Mouse (Mus musculus) hindbrain, embryonic 14.5 days (tissue): ENCODE measurements at regions not wholly inside any gene's neighbourhood (a gene's known extent, or its start where the extent isn't known, plus 50 kb on each side); places are given as distances from the start of the nearest gene placed in this dataset.
"Not testable (repeated sequence)": the region's sequence is repeated elsewhere in the genome, so short reads cannot be mapped to it uniquely, and the experiment has no call there.

Source experiments
- ATAC-seq: fragments of 200-750 bp; cut with Nextera tagmentation; 2 replicates; pipeline ENCODE4 v1.8.0; 2017; ENCODE audit warnings: moderate number of reproducible peaks, mild to moderate bottlenecking, moderate TSS enrichment, moderate library complexity; ENCODE audit not compliant: low FRiP score
- DNase-seq: peaks from one replicate; pipeline ENCODE4 v3.0.0-alpha.2; 2015; ENCODE audit warnings: low spot score
- H3K27ac ChIP-seq: fragments of 300-500 bp; sonication (generic); 2 replicates; pipeline ENCODE4 v1.5.1; 2014; ENCODE audit warnings: mild to moderate bottlenecking, moderate library complexity
- H3K27me3 ChIP-seq: fragments of 300-500 bp; sonication (generic); 2 replicates; pipeline ENCODE4 v1.6.1; 2014; ENCODE audit warnings: mild to moderate bottlenecking, low read length, mixed read lengths; ENCODE audit not compliant: control insufficient read depth, insufficient read depth
- H3K36me3 ChIP-seq: fragments of 300-500 bp; sonication (generic); replicated peaks from 2 replicates; pipeline ENCODE4 v1.6.1; 2014; ENCODE audit not compliant: control insufficient read depth, insufficient read depth
- H3K4me1 ChIP-seq: fragments of 300-500 bp; sonication (generic); replicated peaks from 2 replicates; pipeline ENCODE4 v1.6.1; 2014; ENCODE audit warnings: antibody characterized with exemption, low read length, mixed read lengths; ENCODE audit not compliant: control insufficient read depth, insufficient read depth
- H3K4me2 ChIP-seq: fragments of 300-500 bp; sonication (generic); replicated peaks from 2 replicates; pipeline ENCODE4 v1.6.1; 2014; ENCODE audit warnings: mild to moderate bottlenecking, moderate library complexity
- H3K4me3 ChIP-seq: fragments of 300-500 bp; sonication (generic); replicated peaks from 2 replicates; pipeline ENCODE4 v1.5.1; 2014; ENCODE audit warnings: mild to moderate bottlenecking, low read length
- H3K9ac ChIP-seq: fragments of 300-500 bp; sonication (generic); 2 replicates; pipeline ENCODE4 v1.6.1; 2014
- H3K9me3 ChIP-seq: fragments of 300-500 bp; sonication (generic); 2 replicates; pipeline ENCODE4 v1.6.1; 2016; ENCODE audit warnings: low read length; ENCODE audit not compliant: control insufficient read depth
- WGBS: fragments of 180-500 bp; shearing (Covaris S2); extraction: QIAGEN DNeasy Blood & Tissue Kit; methylation state at CpG from one replicate; pipeline ENCODE4 v1.1.7; 2014; 5-methylcytosine and 5-hydroxymethylcytosine counted together

GRCm38 (mm10) chr2:166516261-166516660 lies 197.4 kb downstream of the Prex1 start:
- H3K27me3 ChIP-seq: peaks cover 6% of the 10 kb centered on the region
- no peaks in the 10 kb centered on the region for H3K9me3 ChIP-seq
- no peak for ATAC-seq
- no peak overlapping the region for H3K4me2 ChIP-seq
- no peak overlapping the region for H3K9ac ChIP-seq
- H3K4me3 ChIP-seq: no peak overlapping the region
- H3K27ac ChIP-seq: no peak overlapping the region
- H3K4me1 ChIP-seq: peaks cover 20% of the 10 kb centered on the region
- WGBS: 70% methylated on average over 1 of the region's 1 CpGs
- H3K36me3 ChIP-seq: no peaks in the 10 kb centered on the region
- DNase-seq: no peak

- no peak overlapping the region for H3K9ac ChIP-seq
- peaks cover 20% of the 10 kb centered on the region for H3K4me1 ChIP-seq
- DNase-seq (no peak), ATAC-seq (no peak)
- no peak overlapping the region for H3K4me2 ChIP-seq
- H3K9me3 ChIP-seq: no peaks in the 10 kb centered on the region
- peak overlapping the region; percentile 18; the same call in 1 of the 2 replicates for H3K27ac ChIP-seq
- peaks cover 6% of the 10 kb centered on the region; the same call in 1 of the 2 replicates for H3K27me3 ChIP-seq
- 59% methylated on average over 8 of the region's 8 CpGs for WGBS
- H3K36me3 ChIP-seq: no peaks in the 10 kb centered on the region
- H3K4me3 ChIP-seq: no peak overlapping the region
Measured at GRCm38 (mm10) chr2:166514664-166515063, 199.0 kb downstream of the Prex1 start.

GRCm38 (mm10) chr2:166512488-166512887 lies 201.1 kb downstream of the Prex1 start:
- ATAC-seq: no peak
- peaks cover 16% of the 10 kb centered on the region for H3K4me1 ChIP-seq
- H3K9me3 ChIP-seq: 0 out of 2 replicates have a peak, but pooled peaks cover 4% of the 10 kb centered on the region
- H3K27ac ChIP-seq: no peak overlapping the region
- H3K4me2 ChIP-seq: no peak overlapping the region
- H3K4me3 ChIP-seq: no peak overlapping the region
- H3K9ac ChIP-seq: no peak overlapping the region
- peaks cover 6% of the 10 kb centered on the region; the same call in 1 of the 2 replicates for H3K27me3 ChIP-seq
- no peaks in the 10 kb centered on the region for H3K36me3 ChIP-seq
- WGBS: 82% methylated on average over 8 of the region's 8 CpGs
- no peak for DNase-seq

GRCm38 (mm10) chr2:166511477-166511876 lies 202.2 kb downstream of the Prex1 start:
- not testable (repeated sequence) for H3K27ac ChIP-seq, H3K36me3 ChIP-seq, H3K4me2 ChIP-seq, ATAC-seq, H3K9ac ChIP-seq, H3K4me1 ChIP-seq, DNase-seq, H3K9me3 ChIP-seq, H3K27me3 ChIP-seq, H3K4me3 ChIP-seq
- 76% methylated on average over 3 of the region's 3 CpGs for WGBS

- ATAC-seq: no peak
- peaks cover 6% of the 10 kb centered on the region; the same call in 1 of the 2 replicates for H3K27me3 ChIP-seq
- 0 out of 2 replicates have a peak, but pooled peaks cover 4% of the 10 kb centered on the region for H3K9me3 ChIP-seq
Measured at GRCm38 (mm10) chr2:166510776-166511175, 202.9 kb downstream of the Prex1 start.

GRCm38 (mm10) chr2:166509591-166509990 lies 204.0 kb downstream of the Prex1 start:
- Histone ChIP-seq H3K36me3 (no peaks in the 10 kb centered on the region), H3K4me1 (peaks cover 4% of the 10 kb centered on the region; the same call in 1 of the 2 replicates), H3K27me3 (peaks cover 6% of the 10 kb centered on the region; the same call in 1 of the 2 replicates), H3K4me2 (no peak overlapping the region), H3K27ac (0 out of 2 replicates have a peak overlapping the region, but pooled peaks have one; percentile 11), H3K9ac (no peak overlapping the region), H3K4me3 (no peak overlapping the region), H3K9me3 (0 out of 2 replicates have a peak, but pooled peaks cover 4% of the 10 kb centered on the region)
- ATAC-seq: no peak
- no peak for DNase-seq
- WGBS: 80% methylated on average over 10 of the region's 10 CpGs

More at GRCm38 (mm10) chr2:166510776-166511175, 202.9 kb downstream of the Prex1 start:
- no peak overlapping the region for H3K27ac ChIP-seq
- 82% methylated on average over 4 of the region's 4 CpGs for WGBS
- no peaks in the 10 kb centered on the region for H3K36me3 ChIP-seq
- H3K4me3 ChIP-seq: no peak overlapping the region
- DNase-seq: no peak
- H3K4me2 ChIP-seq: no peak overlapping the region
- H3K9ac ChIP-seq: no peak overlapping the region
- peaks cover 5% of the 10 kb centered on the region; the same call in 1 of the 2 replicates for H3K4me1 ChIP-seq

GRCm38 (mm10) chr2:166508656-166509420 lies 204.8 kb downstream of the Prex1 start:
- no peak overlapping the region for H3K4me3 ChIP-seq
- H3K9ac ChIP-seq: no peak overlapping the region
- H3K4me1 ChIP-seq: no peaks in the 10 kb centered on the region; the same call in 1 of the 2 replicates
- H3K36me3 ChIP-seq: no peaks in the 10 kb centered on the region
- H3K4me2 ChIP-seq: no peak overlapping the region
- H3K27ac ChIP-seq: 0 out of 2 replicates have a peak overlapping the region, but pooled peaks have one; percentile 11
- DNase-seq (no peak), ATAC-seq (no peak)
- H3K9me3 ChIP-seq: 0 out of 2 replicates have a peak, but pooled peaks cover 4% of the 10 kb centered on the region
- WGBS: 76% methylated on average over 8 of the region's 8 CpGs
- H3K27me3 ChIP-seq: peaks cover 3% of the 10 kb centered on the region; the same call in 1 of the 2 replicates

GRCm38 (mm10) chr2:166505309-166505708 lies 208.3 kb downstream of the Prex1 start:
- H3K27me3 ChIP-seq: no peaks in the 10 kb centered on the region
- no peak overlapping the region for H3K4me3 ChIP-seq
- H3K27ac ChIP-seq: no peak overlapping the region
- no peak overlapping the region for H3K9ac ChIP-seq
- no peaks in the 10 kb centered on the region; the same call in 1 of the 2 replicates for H3K4me1 ChIP-seq
- no peak overlapping the region for H3K4me2 ChIP-seq
- 0 out of 2 replicates have a peak, but pooled peaks cover 4% of the 10 kb centered on the region for H3K9me3 ChIP-seq
- ATAC-seq (no peak), DNase-seq (no peak)
- WGBS: 59% methylated on average over 9 of the region's 9 CpGs
- no peaks in the 10 kb centered on the region for H3K36me3 ChIP-seq

- Histone ChIP-seq H3K4me3 (no peak overlapping the region), H3K27ac (no peak overlapping the region), H3K9ac (no peak overlapping the region), H3K4me1 (no peaks in the 10 kb centered on the region; the same call in 1 of the 2 replicates), H3K9me3 (no peaks in the 10 kb centered on the region), H3K4me2 (no peak overlapping the region), H3K27me3 (no peaks in the 10 kb centered on the region), H3K36me3 (no peaks in the 10 kb centered on the region)
- 47% methylated on average over 6 of the region's 6 CpGs for WGBS
- DNase-seq (no peak), ATAC-seq (no peak)
Measured at GRCm38 (mm10) chr2:166503666-166504065, 210.0 kb downstream of the Prex1 start.
